Mouse (Mus musculus): ENCODE data around the gene Lypd3. TPM values are rescaled to one million over a fixed set of nuclear protein-coding genes. Genes with fewer than 3 reads are reported as not detected.
A peak's percentile ranks its signal among the peaks of the same experiment; 100 is the strongest.
"Not testable (repeated sequence)": the region's sequence is repeated elsewhere in the genome, so short reads cannot be mapped to it uniquely, and the experiment has no call there.

The Lypd3 gene
- polyA plus RNA-seq, 1 experiment from 2014 or later, result 0.49 TPM

DNA sequence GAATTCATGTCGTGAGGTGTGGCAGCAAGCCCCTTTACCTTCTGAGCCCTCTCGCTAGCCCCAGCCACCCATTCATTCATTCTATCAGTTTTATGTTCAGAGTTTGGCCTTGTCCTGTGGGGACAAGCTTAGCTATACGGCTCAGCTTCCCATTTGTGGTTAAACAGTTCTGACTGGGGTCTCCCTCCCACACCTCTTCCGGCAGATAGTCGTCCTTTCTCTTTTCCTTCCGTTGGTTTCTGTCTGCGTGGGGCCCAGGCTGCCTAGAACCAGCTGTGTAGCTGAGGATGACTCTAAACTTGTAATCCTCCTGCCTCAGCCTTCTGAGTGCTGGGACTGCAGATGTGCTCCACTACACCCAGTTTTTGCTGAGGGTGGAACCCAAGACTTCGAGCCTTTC, 18.6 kb upstream of the Lypd3 start:
- H3K27ac ChIP-seq, result no peak overlapping the region
- H3K4me2 ChIP-seq, result no peak overlapping the region
- H3K4me1 ChIP-seq, result peaks cover under 1% of the 10 kb centered on the region; the same call in 1 of the 2 replicates
- 82% methylated on average over 8 of the region's 8 CpGs for WGBS
- H3K36me3 ChIP-seq (replicated peaks), result no peaks in the 10 kb centered on the region
- ATAC-seq (replicated peaks), result no peak
- H3K9ac ChIP-seq, result no peak overlapping the region
- H3K9me3 ChIP-seq, result no peaks in the 10 kb centered on the region
- peaks cover 10% of the 10 kb centered on the region for H3K27me3 ChIP-seq (replicated peaks)
- no peak overlapping the region for H3K4me3 ChIP-seq

DNA sequence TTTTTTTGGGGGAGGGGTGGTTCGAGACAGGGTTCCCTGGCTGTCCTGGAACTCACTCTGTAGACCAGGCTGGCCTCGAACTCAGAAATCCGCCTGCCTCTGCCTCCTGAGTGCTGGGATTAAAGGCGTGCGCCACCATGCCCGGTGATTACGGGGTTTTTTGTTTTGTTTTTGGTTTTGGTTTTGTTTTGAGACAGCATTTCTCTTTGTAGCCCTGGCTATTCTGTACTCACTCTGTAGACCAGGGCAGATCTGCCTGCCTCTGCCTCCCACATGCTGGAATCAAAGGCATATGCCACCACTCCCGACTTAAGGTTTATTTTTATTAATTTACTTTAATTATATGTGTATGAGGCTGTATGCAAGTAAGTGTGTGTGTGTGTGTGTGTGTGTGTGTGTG, 18.0 kb upstream of the Lypd3 start:
- H3K36me3 ChIP-seq (replicated peaks); H3K9ac ChIP-seq; H3K4me1 ChIP-seq; H3K27me3 ChIP-seq (replicated peaks); ATAC-seq (replicated peaks); H3K9me3 ChIP-seq; H3K4me2 ChIP-seq; H3K4me3 ChIP-seq; H3K27ac ChIP-seq: not testable (repeated sequence)
- WGBS, result 88% methylated on average over 8 of the region's 8 CpGs

DNA sequence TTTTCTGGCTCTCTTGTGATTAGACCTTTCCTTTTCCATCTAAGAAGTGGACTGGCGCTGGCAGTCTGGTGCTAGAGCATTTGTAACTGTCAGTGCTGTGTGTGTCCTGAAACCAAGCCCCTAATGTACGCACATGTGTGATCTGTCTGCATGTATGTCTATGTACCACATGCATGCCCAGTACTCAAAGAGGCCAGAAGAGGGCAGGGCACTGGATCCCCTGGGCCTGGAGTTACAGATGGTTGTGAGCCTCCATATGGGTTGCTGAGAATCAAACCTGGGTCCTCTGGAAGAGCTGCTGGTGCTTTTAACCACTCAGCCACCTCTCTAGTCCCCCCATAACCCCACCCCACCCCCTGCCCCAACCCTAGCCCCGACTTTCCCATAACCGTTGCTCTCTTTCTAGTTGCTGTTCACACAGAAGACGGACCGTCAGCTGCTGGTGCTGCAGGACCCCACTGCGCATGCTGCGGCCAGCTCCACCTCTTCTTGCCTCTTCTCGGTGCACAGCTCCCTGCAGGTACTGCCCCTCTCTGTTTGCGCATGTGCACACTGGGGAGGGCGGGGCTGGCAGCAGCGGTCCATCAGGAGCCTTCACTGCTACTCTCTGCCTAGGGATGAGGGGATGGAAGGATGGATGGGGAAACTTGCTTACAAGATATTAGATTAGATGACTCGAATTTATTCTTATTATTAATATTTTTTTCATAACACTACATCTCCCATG, 16.5 kb upstream of the Lypd3 start:
- 54% methylated on average over 13 of the region's 13 CpGs for WGBS
- no peak overlapping the region for H3K27ac ChIP-seq
- no peaks in the 10 kb centered on the region for H3K9me3 ChIP-seq
- H3K27me3 ChIP-seq (replicated peaks), result no peaks in the 10 kb centered on the region
- H3K9ac ChIP-seq, result no peak overlapping the region
- no peaks in the 10 kb centered on the region for H3K4me1 ChIP-seq
- H3K4me2 ChIP-seq, result no peak overlapping the region
- ATAC-seq (replicated peaks), result no peak
- H3K4me3 ChIP-seq, result no peak overlapping the region
- H3K36me3 ChIP-seq (replicated peaks), result no peaks in the 10 kb centered on the region

DNA sequence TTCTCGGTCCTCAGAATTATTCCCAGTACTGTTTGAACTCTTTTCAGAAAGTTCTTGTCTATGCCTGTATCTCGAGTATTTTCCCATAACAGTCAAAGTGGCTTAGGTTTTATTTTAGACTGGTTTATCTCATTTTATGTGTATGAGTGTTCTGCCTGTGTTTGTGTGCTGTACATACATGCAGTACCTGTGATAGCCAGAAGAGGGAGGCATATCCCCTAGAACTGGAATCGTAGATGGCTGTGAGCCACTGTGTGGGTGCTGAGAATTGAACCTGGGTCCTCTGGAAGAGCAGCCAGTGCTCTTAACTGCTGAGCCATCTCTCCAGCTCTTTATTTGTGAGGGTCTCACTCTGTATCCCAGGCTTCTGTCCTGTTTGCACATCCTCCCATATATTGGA, 15.2 kb upstream of the Lypd3 start:
- ATAC-seq (replicated peaks), result no peak

DNA sequence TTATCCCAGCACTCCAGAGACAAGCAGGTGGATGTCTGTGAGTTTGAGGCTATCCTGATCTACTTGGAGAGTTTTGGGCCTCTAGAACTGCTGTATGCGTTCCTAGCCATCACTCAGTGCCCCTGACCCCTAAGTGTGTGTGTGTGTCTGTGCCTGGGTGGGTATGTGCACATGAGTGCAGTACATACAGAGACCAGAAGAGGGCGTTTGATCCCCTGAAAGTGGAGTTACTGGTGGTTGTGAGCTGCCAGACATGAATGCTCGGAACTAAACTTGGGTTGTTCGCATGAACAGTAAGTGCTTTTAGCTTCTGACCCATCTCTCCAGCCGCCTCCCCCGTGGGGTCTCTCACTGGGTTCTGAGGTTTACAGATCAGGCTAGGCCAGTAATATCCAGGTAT, 13.4 kb upstream of the Lypd3 start:
- H3K4me1 ChIP-seq, result no peaks in the 10 kb centered on the region
- no peaks in the 10 kb centered on the region for H3K27me3 ChIP-seq (replicated peaks)
- no peaks in the 10 kb centered on the region for H3K36me3 ChIP-seq (replicated peaks)
- no peak overlapping the region for H3K9ac ChIP-seq
- H3K4me2 ChIP-seq, result no peak overlapping the region
- H3K9me3 ChIP-seq, result no peaks in the 10 kb centered on the region
- no peak for ATAC-seq (replicated peaks)
- H3K4me3 ChIP-seq, result no peak overlapping the region
- no peak overlapping the region for H3K27ac ChIP-seq
- WGBS, result 84% methylated on average over 6 of the region's 6 CpGs

More for the DNA sequence above, 15.2 kb upstream of the Lypd3 start:
- 87% methylated on average over 3 of the region's 3 CpGs for WGBS
- Histone ChIP-seq H3K36me3 (replicated peaks) (no peaks in the 10 kb centered on the region), H3K4me2 (no peak overlapping the region), H3K4me3 (no peak overlapping the region), H3K9ac (no peak overlapping the region), H3K4me1 (no peaks in the 10 kb centered on the region), H3K9me3 (no peaks in the 10 kb centered on the region), H3K27me3 (replicated peaks) (no peaks in the 10 kb centered on the region), H3K27ac (no peak overlapping the region)

DNA sequence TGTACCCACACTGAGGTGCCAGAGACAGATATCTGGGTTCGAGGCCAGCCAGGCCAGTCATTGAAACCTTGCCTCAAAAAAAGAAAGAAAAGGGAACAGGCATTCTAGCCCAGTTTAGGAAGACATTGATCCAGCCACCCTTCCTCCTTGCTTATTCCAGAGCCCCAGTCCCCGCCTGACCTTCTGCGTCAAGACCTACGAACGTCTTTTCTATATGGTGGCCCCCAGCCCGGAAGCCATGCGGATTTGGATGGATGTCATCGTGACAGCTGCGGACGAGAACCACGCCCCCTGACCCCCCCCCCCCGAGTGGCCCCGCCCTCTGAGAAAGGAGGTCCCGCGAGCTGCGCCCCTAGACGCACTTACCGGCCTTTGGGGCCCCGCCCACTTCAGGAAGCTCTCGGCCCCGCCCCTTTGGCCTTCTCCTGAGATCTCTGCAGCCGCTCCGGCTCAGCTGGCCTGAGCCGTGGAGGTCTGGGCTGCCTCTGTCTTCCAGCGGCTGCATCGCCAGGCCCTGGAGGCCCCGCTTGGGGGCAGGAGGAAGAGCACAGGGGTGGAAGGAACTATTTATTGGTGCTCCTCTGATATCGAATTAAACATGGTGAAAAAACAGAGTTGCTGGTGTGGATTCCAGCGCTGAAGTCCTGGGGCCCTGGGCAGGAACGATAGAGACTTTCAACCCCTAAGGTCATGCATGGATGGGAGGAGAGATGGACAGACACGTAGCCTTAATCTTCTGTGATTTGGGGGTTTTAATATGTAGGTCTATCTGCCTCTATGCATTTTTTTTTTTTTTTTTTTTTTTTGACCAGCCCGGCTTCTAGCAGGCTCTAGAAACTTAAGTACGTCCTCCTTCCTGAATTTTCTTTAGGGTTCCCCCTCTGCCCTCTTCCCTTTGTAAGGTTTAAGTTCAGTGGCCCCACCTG, 7.4 kb upstream of the Lypd3 start:
- no peaks in the 10 kb centered on the region for H3K36me3 ChIP-seq (replicated peaks)
- peak overlapping the region; percentile 37; the same call in 1 of the 2 replicates for H3K9ac ChIP-seq
- H3K27me3 ChIP-seq (replicated peaks), result no peaks in the 10 kb centered on the region
- peaks cover 6% of the 10 kb centered on the region; the same call in 1 of the 2 replicates for H3K4me1 ChIP-seq
- no peaks in the 10 kb centered on the region for H3K9me3 ChIP-seq
- peak; percentile 61 for ATAC-seq (replicated peaks)
- WGBS, result 9% methylated on average over 31 of the region's 33 CpGs
- H3K4me2 ChIP-seq, result peak overlapping the region; percentile 53
- no peak overlapping the region for H3K27ac ChIP-seq
- peak overlapping the region; percentile 30 for H3K4me3 ChIP-seq

DNA sequence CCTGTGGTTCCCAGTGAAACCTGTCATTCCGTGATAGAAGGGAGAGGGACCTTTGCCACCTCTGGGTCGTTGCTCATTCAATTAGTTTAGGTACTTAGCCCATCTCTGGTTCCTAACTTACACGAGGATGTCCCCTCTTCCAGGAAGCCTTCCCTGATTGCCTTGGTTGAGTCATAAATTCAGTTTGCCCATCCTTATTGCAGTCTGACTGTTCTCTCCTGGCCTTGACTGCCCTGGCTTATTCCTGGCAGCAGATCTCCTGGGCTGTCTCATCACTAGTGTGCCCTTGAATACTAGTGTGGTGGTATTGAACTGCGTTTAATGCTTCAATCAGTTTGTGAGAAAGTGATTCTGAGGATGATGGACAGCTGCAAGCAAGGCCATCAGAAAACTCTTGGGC, 6.7 kb upstream of the Lypd3 start:
- H3K27me3 ChIP-seq (replicated peaks), result no peaks in the 10 kb centered on the region
- H3K4me3 ChIP-seq, result no peak overlapping the region
- H3K9ac ChIP-seq, result no peak overlapping the region
- H3K4me1 ChIP-seq, result peaks cover 6% of the 10 kb centered on the region; the same call in 1 of the 2 replicates
- no peak overlapping the region for H3K27ac ChIP-seq
- H3K4me2 ChIP-seq, result no peak overlapping the region
- no peaks in the 10 kb centered on the region for H3K36me3 ChIP-seq (replicated peaks)
- WGBS, result 69% methylated on average over 4 of the region's 4 CpGs
- no peaks in the 10 kb centered on the region for H3K9me3 ChIP-seq
- no peak for ATAC-seq (replicated peaks)

DNA sequence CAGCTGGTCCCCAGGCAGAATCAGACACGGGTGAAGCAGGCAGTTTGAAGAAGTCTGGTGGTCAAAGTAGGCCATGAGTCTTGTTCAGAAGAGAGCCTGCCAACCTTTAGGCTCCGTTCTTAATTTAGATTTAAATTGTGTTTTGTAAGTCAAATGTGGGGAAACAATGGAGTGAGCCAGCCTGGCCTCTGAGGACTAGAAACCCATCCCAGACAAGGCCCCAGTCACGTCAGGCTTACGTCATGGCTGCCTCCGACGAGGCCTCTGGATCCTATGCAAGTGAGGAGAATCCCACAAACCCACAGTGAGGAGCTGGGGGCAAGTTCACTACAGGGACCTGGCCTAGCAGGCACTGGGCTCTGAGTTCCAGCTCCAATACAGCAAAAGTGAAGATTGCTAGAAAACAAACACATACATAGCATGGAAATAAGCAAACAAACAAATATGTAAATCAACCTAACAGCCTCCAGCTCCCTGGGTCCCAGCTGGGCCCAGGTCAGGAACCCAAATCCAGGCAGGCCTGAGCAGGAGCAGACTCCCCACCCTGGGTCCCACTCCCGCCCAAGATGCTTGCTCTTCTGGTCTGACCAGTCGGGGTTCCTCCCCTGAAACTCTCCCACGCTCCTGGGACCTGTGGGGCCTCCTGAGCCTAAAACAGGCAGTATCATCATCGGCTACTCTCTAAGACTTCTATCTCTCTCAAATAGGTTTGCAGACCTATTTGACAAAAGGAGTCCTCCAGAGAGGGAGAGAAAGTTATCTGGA, 6.1 kb upstream of the Lypd3 start:
- Histone ChIP-seq H3K9me3 (no peaks in the 10 kb centered on the region), H3K36me3 (replicated peaks) (no peaks in the 10 kb centered on the region), H3K4me2 (no peak overlapping the region), H3K9ac (no peak overlapping the region), H3K27ac (no peak overlapping the region), H3K27me3 (replicated peaks) (no peaks in the 10 kb centered on the region), H3K4me3 (no peak overlapping the region), H3K4me1 (peaks cover 6% of the 10 kb centered on the region; the same call in 1 of the 2 replicates)
- ATAC-seq (replicated peaks), result no peak
- 69% methylated on average over 10 of the region's 10 CpGs for WGBS

DNA sequence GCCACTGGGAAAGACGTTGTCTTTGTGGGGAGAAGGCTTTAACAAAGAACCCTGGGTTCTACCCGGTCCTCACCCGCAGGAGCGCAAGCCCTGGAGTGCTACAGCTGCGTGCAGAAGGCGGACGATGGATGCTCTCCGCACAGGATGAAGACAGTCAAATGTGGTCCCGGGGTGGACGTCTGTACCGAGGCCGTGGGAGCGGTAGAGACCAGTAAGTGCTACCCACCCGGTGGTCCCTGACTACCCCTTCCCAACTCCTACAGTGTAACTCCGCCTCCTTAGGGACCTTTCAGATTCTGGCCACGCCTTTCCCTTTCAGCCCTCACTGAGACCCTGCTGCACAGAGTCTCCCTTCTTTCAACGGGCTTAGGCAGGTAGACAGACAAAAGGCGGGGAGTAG, 696 bp downstream of the Lypd3 start:
- Histone ChIP-seq H3K27ac (no peak overlapping the region), H3K9me3 (no peaks in the 10 kb centered on the region), H3K9ac (no peak overlapping the region), H3K4me2 (peak overlapping the region; percentile 84), H3K36me3 (replicated peaks) (no peaks in the 10 kb centered on the region), H3K27me3 (replicated peaks) (peaks cover 48% of the 10 kb centered on the region), H3K4me3 (peak overlapping the region; percentile 17; the same call in 1 of the 2 replicates), H3K4me1 (peaks cover 17% of the 10 kb centered on the region)
- under 1% methylated on average over 18 of the region's 18 CpGs for WGBS
- 0 out of 2 replicates have a peak, but pooled peaks have one; percentile 34 for ATAC-seq (replicated peaks)

DNA sequence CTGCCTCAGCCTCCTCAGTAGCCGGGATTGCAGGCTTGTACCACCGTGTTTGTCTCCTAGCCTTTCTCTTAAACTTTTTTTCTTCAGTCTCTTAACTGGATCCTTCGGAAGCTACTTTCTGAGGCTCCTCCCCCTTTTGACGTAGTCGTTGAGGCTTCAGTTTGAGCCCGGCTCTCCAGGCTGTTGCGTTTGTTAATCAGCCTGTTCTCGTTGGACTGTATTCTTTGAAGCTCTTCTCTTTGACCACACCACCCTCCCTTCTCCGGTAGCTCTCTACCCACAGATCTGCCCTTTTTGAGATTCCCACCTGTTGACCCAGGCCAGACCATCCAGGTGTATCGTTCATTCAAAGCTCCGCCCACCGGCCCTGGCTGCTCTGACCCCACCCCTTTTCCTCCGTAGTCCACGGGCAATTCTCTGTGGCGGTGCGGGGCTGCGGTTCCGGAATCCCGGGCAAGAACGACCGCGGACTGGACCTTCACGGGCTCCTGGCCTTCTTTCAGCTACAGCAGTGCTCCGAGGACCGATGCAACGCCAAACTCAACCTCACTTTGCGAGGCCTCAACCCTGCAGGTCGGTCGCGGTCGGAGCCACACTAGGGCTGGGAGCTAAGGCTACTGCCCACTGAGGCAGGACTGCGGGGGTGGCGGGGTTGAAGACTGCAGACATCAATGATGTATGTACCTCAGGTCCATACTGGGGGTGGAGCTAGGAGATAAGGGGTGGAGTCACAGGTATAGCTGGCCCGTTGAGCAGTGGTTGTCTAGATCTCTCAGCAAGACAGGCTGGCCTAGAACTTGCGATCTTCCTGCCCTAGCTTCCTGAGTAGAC, 1.9 kb downstream of the Lypd3 start:
- H3K9me3 ChIP-seq, result no peaks in the 10 kb centered on the region
- peak overlapping the region; percentile 84 for H3K4me2 ChIP-seq
- ATAC-seq (replicated peaks), result peak; percentile 51; the same call in 1 of the 2 replicates
- WGBS, result 3% methylated on average over 35 of the region's 35 CpGs
- no peaks in the 10 kb centered on the region for H3K36me3 ChIP-seq (replicated peaks)
- H3K27ac ChIP-seq, result no peak overlapping the region
- H3K27me3 ChIP-seq (replicated peaks), result peaks cover 48% of the 10 kb centered on the region
- H3K4me1 ChIP-seq, result peaks cover 17% of the 10 kb centered on the region
- peak overlapping the region; percentile 35 for H3K9ac ChIP-seq
- H3K4me3 ChIP-seq, result peak overlapping the region; percentile 42

DNA sequence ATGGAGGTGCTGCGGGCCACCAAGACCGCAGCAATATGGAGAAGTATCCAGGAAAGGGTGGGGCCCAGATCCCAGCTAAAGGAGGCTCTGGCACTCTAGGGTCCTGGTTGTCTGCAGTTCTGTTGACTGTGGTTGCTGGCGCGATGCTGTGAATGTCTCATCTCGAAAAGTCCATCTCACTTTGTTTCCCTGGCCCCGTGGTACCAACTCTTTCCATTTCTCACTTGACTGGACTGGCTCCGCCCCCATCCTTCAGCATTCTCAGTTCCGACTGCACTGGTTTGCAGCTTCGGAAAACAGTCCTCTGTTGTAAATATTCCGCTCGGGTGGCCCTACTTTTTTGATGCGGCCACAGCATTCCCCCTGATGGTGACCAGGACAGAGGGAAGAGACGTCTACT, 4.1 kb downstream of the Lypd3 start:
- H3K27ac ChIP-seq, result no peak overlapping the region
- H3K4me2 ChIP-seq, result no peak overlapping the region
- peaks cover 17% of the 10 kb centered on the region for H3K4me1 ChIP-seq
- H3K9me3 ChIP-seq, result no peaks in the 10 kb centered on the region
- no peaks in the 10 kb centered on the region for H3K36me3 ChIP-seq (replicated peaks)
- peaks cover 48% of the 10 kb centered on the region for H3K27me3 ChIP-seq (replicated peaks)
- no peak overlapping the region for H3K4me3 ChIP-seq
- no peak overlapping the region for H3K9ac ChIP-seq
- 59% methylated on average over 13 of the region's 13 CpGs for WGBS
- ATAC-seq (replicated peaks), result no peak

Data from midbrain, embryonic 15.5 days (tissue).